Comparison of ENCODE assay signal across 23 mouse cellular contexts in genomic region chr10:19947441-19947840, GRCm38 (mm10).
"Had no signal": no experiment of that assay in that cellular context is flagged by ENCODE, and none has a peak within 500 bp of the region (broad histone marks: within the 10 kb centered on the region; RNA-seq: fewer than 3 reads in every experiment).

No protein-coding gene starts in this region.

- H3K36me3 ChIP-seq: heart, embryonic 12.5 days; hindbrain, embryonic 13.5 days; hindbrain, embryonic 15.5 days; kidney, embryonic 15.5 days; limb, embryonic 13.5 days; limb, embryonic 15.5 days had no signal

- H3K9ac ChIP-seq: forebrain, postnatal 0 days; heart, embryonic 12.5 days; hindbrain, embryonic 13.5 days; hindbrain, embryonic 15.5 days; kidney, embryonic 15.5 days; limb, embryonic 13.5 days; limb, embryonic 15.5 days had no signal

- H3K9me3 ChIP-seq: heart, embryonic 12.5 days; hindbrain, embryonic 13.5 days; hindbrain, embryonic 15.5 days; kidney, embryonic 15.5 days; limb, embryonic 13.5 days; limb, embryonic 15.5 days had no signal

- H3K4me2 ChIP-seq: heart, embryonic 12.5 days; hindbrain, embryonic 13.5 days; hindbrain, embryonic 15.5 days; kidney, embryonic 15.5 days; limb, embryonic 13.5 days; limb, embryonic 15.5 days; liver, embryonic 11.5 days had no signal

- H3K27me3 ChIP-seq: heart, embryonic 12.5 days; hindbrain, embryonic 13.5 days; hindbrain, embryonic 15.5 days; kidney, embryonic 15.5 days; limb, embryonic 13.5 days; limb, embryonic 15.5 days had no signal

- H3K4me1 ChIP-seq: hindbrain, embryonic 13.5 days; hindbrain, embryonic 15.5 days; kidney, embryonic 15.5 days; limb, embryonic 15.5 days had no signal

- H3K4me3 ChIP-seq: heart, embryonic 12.5 days; hindbrain, embryonic 13.5 days; hindbrain, embryonic 15.5 days; kidney, embryonic 15.5 days; limb, embryonic 13.5 days; limb, embryonic 15.5 days had no signal

- ATAC-seq: forebrain, postnatal 0 days; hindbrain, postnatal 0 days; intestine, embryonic 16.5 days had no signal

- H3K27ac ChIP-seq: hindbrain, embryonic 13.5 days; hindbrain, embryonic 15.5 days; hindbrain, postnatal 0 days; kidney, embryonic 15.5 days; kidney, postnatal 0 days; limb, embryonic 13.5 days; limb, embryonic 15.5 days had no signal

- DNase-seq: forebrain, postnatal 0 days; gastrocnemius, postnatal 14 days; gastrocnemius, postnatal 36 days; heart, adult 18-20 months; heart, postnatal 10 days; kidney, adult 11 months; kidney, adult 2 months; kidney, adult 9 months; kidney, postnatal 14 days; kidney, postnatal 36 days; layer of hippocampus, adult 9-11 months; layer of hippocampus, postnatal 36 days; left cerebral cortex, postnatal 4 days had no signal
